Mouse (Mus musculus) left cerebral cortex, postnatal 14 days (tissue): ENCODE results near the gene Gm49391. TPM values are rescaled to one million over a fixed set of nuclear protein-coding genes. Genes with fewer than 3 reads are reported as not detected.
"Not testable (repeated sequence)": the region's sequence is repeated elsewhere in the genome, so short reads cannot be mapped to it uniquely, and the experiment has no call there.

Experiments
- DNase-seq, 2 experiments: peaks; one replicate each; pipeline ENCODE4 v3.0.0; 2021 to 2022; ENCODE audit warnings: low spot score in 2 of 2, mixed read lengths in 1 of 2
- intact Hi-C: fragments of 180-260 bp; cut with DNase I; formaldehyde crosslinking; loops from one replicate; pipeline ENCODE4 v1.15.1; 2025
- long read RNA-seq, 2 experiments: library from polyadenylated mRNA; stranded (forward); transcript quantifications; one replicate each; pipeline ENCODE4 v2.0.0; 2021
- total RNA-seq, 2 experiments: library from RNA; stranded (reverse); gene quantifications; 2 replicates each; pipeline ENCODE4 v1.2.3; 2021

Gm49391 gene
- total RNA-seq = under 1 TPM in 1 of 2 experiments, not detected in 1; 0.38 TPM
- long read RNA-seq, experiment 1 = 0 reads
- long read RNA-seq, experiment 2 = 0 reads

DNA sequence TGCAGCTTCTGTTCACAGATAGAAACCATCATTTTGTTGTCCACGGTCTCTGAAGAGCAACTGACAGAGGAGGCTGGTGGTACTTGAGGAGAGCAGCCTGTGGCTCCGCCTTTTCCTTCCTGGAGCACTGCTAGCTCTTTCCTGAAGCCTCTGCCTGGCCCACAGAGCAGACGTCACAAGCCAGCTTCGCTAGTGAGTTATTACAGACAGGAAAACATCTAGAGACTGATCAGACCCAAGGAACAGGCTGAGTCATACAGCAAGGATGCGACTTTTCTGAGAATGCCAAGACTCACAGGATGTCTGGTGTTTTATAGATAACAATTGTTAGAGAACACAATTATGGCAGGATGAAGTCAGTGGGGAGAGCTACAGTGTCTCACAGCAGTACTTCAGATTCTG lies at the start of gene Gm49391, which contains the start of gene Ctla2a:
Gm49391 (minus strand) TSS at position 72 of the 402 bp plus-strand sequence.
Ctla2a (minus strand) TSS at position 126 of the 402 bp plus-strand sequence.
- no peak for DNase-seq
- intact Hi-C loops = no loop called here

DNA sequence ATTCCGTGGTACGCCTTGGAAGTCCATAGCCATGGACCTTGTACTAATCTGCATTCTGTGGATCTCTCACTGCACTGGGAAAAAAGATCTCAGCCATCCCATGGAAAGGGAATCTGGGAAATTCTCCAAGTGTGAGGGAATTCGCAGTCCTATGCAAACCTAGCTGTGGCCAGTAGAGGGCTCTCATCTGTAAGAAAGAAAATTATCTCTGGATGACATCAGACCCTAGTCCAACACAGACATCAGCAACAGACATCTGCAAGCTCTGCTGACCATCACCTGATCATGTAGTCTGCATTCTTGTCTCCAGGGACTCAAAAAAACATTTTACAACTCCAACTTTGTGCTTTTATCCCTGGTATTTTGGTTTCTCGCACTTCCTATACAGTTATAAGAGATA lies 35.9 kb upstream of the Gm49391 start:
- intact Hi-C loops, DNase-seq: not testable (repeated sequence)

DNA sequence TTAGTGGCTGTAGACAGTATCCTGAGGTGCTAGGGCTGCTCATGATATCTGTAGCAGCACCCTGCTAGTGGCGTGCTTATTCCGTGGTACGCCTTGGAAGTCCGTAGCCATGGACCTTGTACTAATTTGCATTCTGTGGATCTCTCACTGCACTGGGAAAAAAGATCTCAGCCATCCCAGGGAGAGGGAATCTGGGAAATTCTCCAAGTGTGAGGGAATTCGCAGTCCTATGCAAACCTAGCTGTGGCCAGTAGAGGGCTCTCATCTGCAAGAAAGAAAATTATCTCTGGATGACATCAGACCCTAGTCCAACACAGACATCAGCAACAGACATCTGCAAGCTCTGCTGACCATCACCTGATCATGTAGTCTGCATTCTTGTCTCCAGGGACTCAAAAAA lies 27.6 kb upstream of the Gm49391 start:
- intact Hi-C loops = not testable (repeated sequence)

GRCm38 (mm10) chr13:60961706-60962105 lies 25.3 kb upstream of the Gm49391 start:
- DNase-seq = no peak
- intact Hi-C loops = no loop called here

More for the DNA sequence above, 27.6 kb upstream of the Gm49391 start:
- DNase-seq = not testable (repeated sequence)

DNA sequence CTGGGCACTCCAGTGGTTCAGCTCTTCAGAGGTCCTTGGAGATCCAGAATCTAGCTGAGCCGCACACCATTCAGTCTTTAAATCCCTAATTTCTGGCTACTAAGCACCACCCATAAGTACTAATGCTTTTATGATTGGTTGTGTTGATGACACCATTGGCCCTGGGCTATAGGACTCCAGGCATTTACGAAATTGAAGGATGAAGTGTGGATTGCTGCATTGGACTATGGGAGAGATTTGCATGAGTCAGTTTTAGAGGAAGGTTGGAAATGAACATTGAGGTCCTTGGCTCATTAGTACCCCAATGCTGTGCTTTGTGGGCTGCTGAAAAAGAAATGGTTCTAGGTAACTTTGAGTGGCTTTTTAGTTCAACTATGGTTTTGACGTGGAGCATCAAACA lies 5.5 kb upstream of the Gm49391 start, which contains the start of gene Tpbpa:
Tpbpa (minus strand) TSS at position 101 of the 400 bp plus-strand sequence.
- intact Hi-C loops, DNase-seq: not testable (repeated sequence)

GRCm38 (mm10) chr13:60935490-60935889 lies 881 bp downstream of the Gm49391 start, which contains the start of gene Gm49393:
Gene Gm49393 (minus strand): TSS chr13:60935590.
- DNase-seq, intact Hi-C loops: not testable (repeated sequence)

DNA sequence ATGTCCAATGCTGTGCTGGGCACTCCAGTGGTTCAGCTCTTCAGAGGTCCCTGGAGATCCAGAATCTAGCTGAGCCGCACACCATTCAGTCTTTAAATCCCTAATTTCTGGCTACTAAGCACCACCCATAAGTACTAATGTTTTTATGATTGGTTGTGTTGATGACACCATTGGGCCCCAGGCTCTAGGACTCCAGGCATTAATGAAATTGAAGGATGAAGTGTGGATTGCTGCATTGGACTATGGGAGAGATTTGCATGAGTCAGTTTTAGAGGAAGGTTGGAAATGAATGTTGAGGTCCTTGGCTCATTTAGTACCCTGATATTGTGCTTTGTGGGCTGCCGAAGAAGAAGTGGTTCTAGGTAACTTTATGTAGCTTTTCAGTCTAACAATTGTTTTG lies 31.6 kb downstream of the Gm49391 start, which contains the start of gene Tpbpb:
Tpbpb (minus strand) TSS at position 101 of the 400 bp plus-strand sequence.
- intact Hi-C loops = not testable (repeated sequence)

DNA sequence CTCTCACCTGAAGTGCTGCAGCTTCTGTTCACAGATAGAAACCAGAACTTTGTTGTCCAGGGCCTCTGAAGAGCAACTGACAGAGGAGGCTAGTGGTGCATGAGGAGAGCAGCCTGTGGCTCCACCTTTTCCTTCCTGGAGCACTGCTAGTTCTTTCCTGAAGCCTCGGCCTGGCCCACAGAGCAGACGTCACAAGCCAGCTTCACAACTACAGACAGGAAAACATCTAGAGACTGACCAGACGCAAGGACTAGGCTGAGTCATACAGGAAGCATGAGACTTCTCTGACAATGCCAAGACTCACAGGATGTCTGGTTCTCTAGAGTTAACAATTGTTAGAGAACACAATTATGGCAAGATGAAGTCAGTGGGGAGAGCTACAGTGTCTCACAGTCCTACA lies 39.0 kb downstream of the Gm49391 start, which contains the start of gene Ctla2b:
Ctla2b (minus strand) TSS at position 120 of the 400 bp plus-strand sequence.
- peak; percentile 2 to 6 for DNase-seq
- intact Hi-C loops = no loop called here

More for the DNA sequence above, 31.6 kb downstream of the Gm49391 start, which contains the start of gene Tpbpb:
- not testable (repeated sequence) for DNase-seq

DNA sequence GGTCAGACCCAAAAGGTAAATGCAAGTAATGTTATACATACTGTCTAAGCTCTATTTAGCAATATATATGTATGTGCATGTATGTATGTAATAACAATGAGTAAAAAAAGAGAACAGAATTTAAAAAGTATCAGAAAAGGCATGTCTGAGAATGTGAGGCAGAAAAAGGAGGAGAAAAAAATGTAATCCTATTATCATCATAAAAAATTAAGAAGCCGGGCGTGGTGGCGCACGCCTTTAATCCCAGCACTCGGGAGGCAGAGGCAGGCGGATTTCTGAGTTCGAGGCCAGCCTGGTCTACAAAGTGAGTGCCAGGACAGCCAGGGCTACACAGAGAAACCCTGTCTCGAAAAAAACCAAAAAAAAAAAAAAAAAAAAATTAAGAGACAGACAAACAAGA lies 39.6 kb downstream of the Gm49391 start, which contains the start of gene Gm49392:
Gm49392 (minus strand) TSS at position 101 of the 400 bp plus-strand sequence.
- DNase-seq, intact Hi-C loops: not testable (repeated sequence)

- intact Hi-C loops = no loop called here
- no peak for DNase-seq
Observed at GRCm38 (mm10) chr13:60895406-60896160, 40.8 kb downstream of the Gm49391 start.

DNA sequence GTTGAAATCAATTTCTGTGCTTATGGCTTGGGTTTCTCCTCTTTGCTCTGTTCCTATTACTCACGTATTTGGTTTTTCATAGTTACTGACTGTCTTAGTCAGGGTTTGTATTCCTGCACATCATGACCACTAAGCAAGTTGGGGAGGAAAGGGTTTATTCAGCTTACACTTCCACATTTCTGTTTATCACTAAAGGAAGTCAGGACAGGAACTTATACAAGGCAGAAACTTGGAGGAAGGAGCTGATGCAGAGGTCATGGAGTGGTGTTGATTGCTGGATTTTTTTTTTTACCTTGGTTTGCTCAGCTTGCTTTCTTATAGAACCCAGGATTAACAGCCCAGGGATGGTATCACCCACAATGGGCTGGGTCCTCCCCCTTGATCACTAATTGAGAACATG lies 44.1 kb downstream of the Gm49391 start:
- DNase-seq = no peak
- intact Hi-C loops = no loop called here

GRCm38 (mm10) chr13:60864281-60864680 lies 72.1 kb downstream of the Gm49391 start, which contains the start of gene 4930486L24Rik:
Gene 4930486L24Rik (minus strand): TSS chr13:60864475.
- DNase-seq = no peak
- intact Hi-C loops = no loop called here

GRCm38 (mm10) chr13:60848241-60849120 lies 87.9 kb downstream of the Gm49391 start:
- intact Hi-C loops = no loop called here
- no peak for DNase-seq

Other genes with a start within 250 kb of the Gm49391 start
- gene BC051665, start 150.2 kb downstream of the Gm49391 start, total RNA-seq = not detected
- not detected for gene Ctsll3, start 133.7 kb downstream of the Gm49391 start, total RNA-seq
- under 1 TPM in 1 of 2 experiments, not detected in 1; 0.32 TPM for gene 4930486L24Rik, start 72.1 kb downstream of the Gm49391 start, total RNA-seq
- gene Gm49392, start 39.7 kb downstream of the Gm49391 start, total RNA-seq = not detected
- gene Ctla2b, start 39.1 kb downstream of the Gm49391 start, total RNA-seq = 1 to 10 TPM; 2.9 to 3.7 TPM
- gene Tpbpb, start 31.7 kb downstream of the Gm49391 start, total RNA-seq = not detected
- gene Gm49393, start 981 bp downstream of the Gm49391 start, total RNA-seq = not detected
- gene Ctla2a, start 54 bp upstream of the Gm49391 start, total RNA-seq = 10 to 100 TPM; 23.9 to 32.4 TPM
- not detected for gene Tpbpa, start 5.4 kb upstream of the Gm49391 start, total RNA-seq
- not detected for gene Ctsj, start 69.4 kb upstream of the Gm49391 start, total RNA-seq
- gene Ctsq, start 104.1 kb upstream of the Gm49391 start, total RNA-seq = not detected
- gene Ctsr, start 227.7 kb upstream of the Gm49391 start, total RNA-seq = not detected